ENCODE assay signal across 9 mouse cellular contexts in genomic region chr16:31947333-31947732, GRCm38 (mm10). TPM values are rescaled to one million over a fixed set of nuclear protein-coding genes. Genes with fewer than 3 reads are reported as not detected.
DNase-seq lines count a peak whose midpoint lies in the region; ATAC-seq lines count a peak whose summit lies in the region.
"Had no signal": no experiment of that assay in that cellular context is flagged by ENCODE, and none has a peak within 500 bp of the region (broad histone marks: within the 10 kb centered on the region; RNA-seq: fewer than 3 reads in every experiment).

No protein-coding gene starts in this region.

- no peaks in the 10 kb centered on the region for H3K9me3 ChIP-seq in heart, embryonic 16.5 days (replicated peaks; ENCODE audit: control insufficient read depth, low read length)
- H3K9me3 ChIP-seq in hindbrain, embryonic 12.5 days (replicated peaks), result no peaks in the 10 kb centered on the region
- H3K9me3 ChIP-seq in midbrain, embryonic 12.5 days, result no peaks in the 10 kb centered on the region

- no peak for ATAC-seq in heart, embryonic 16.5 days (replicated peaks; ENCODE audit: extremely low read depth, insufficient read depth, low FRiP score)
- no peak for ATAC-seq in hindbrain, embryonic 12.5 days (ENCODE audit: low FRiP score)
- ATAC-seq in midbrain, embryonic 12.5 days (ENCODE audit: low FRiP score, low read depth), result no peak
- no peak for ATAC-seq in frontal cortex, adult (ENCODE audit: low TSS enrichment)
- ATAC-seq in inflammation-experienced regulatory T-cells, adult 6 months, result no peak

- peak overlapping the region; percentile 97 for H3K4me3 ChIP-seq in heart, embryonic 16.5 days (ENCODE audit: low read length)
- peak overlapping the region; percentile 88 for H3K4me3 ChIP-seq in hindbrain, embryonic 12.5 days
- peak overlapping the region; percentile 83 for H3K4me3 ChIP-seq in midbrain, embryonic 12.5 days

- H3K27me3 ChIP-seq in heart, embryonic 16.5 days (ENCODE audit: control insufficient read depth, insufficient read depth, low read length), result no peaks in the 10 kb centered on the region
- H3K27me3 ChIP-seq in hindbrain, embryonic 12.5 days, result no peaks in the 10 kb centered on the region
- H3K27me3 ChIP-seq in midbrain, embryonic 12.5 days, result no peaks in the 10 kb centered on the region

- H3K36me3 ChIP-seq in heart, embryonic 16.5 days (ENCODE audit: control insufficient read depth, insufficient read depth), result peaks cover 4% of the 10 kb centered on the region; the same call in 1 of the 2 replicates
- H3K36me3 ChIP-seq in hindbrain, embryonic 12.5 days, result peaks cover 23% of the 10 kb centered on the region; the same call in 1 of the 2 replicates
- 0 out of 2 replicates have a peak, but pooled peaks cover 4% of the 10 kb centered on the region for H3K36me3 ChIP-seq in midbrain, embryonic 12.5 days

- no peak overlapping the region; the same call in 1 of the 2 replicates for H3K27ac ChIP-seq in heart, embryonic 16.5 days (ENCODE audit: low read length)
- H3K27ac ChIP-seq in hindbrain, embryonic 12.5 days, result no peak overlapping the region
- H3K27ac ChIP-seq in midbrain, embryonic 12.5 days (replicated peaks), result 0 out of 2 replicates have a peak overlapping the region, but pooled peaks have one; percentile 87

- DNase-seq in heart, postnatal 4 days, result no peak
- DNase-seq in MN1 (ENCODE audit: low spot score), result peak; percentile 13
- no peak for DNase-seq in layer of hippocampus, adult 18-20 months (ENCODE audit: low spot score in 2 of 2)

- WGBS in heart, embryonic 16.5 days, result 17% methylated on average over 8 of the region's 8 CpGs
- WGBS in hindbrain, embryonic 12.5 days, result 39% methylated on average over 8 of the region's 8 CpGs
- WGBS in midbrain, embryonic 12.5 days, result 41% methylated on average over 8 of the region's 8 CpGs

- peak overlapping the region; percentile 85 for H3K4me2 ChIP-seq in heart, embryonic 16.5 days (ENCODE audit: low read depth, low read length)
- H3K4me2 ChIP-seq in hindbrain, embryonic 12.5 days (replicated peaks), result peak overlapping the region; percentile 84
- H3K4me2 ChIP-seq in midbrain, embryonic 12.5 days (replicated peaks), result peak overlapping the region; percentile 86

- H3K4me1 ChIP-seq in heart, embryonic 16.5 days (ENCODE audit: control insufficient read depth, insufficient read depth, low read length), result peaks cover 19% of the 10 kb centered on the region
- H3K4me1 ChIP-seq in hindbrain, embryonic 12.5 days, result peaks cover 44% of the 10 kb centered on the region
- peaks cover 37% of the 10 kb centered on the region for H3K4me1 ChIP-seq in midbrain, embryonic 12.5 days

- peak overlapping the region; percentile 95 for H3K9ac ChIP-seq in heart, embryonic 16.5 days (ENCODE audit: low read length)
- H3K9ac ChIP-seq in hindbrain, embryonic 12.5 days, result peak overlapping the region; percentile 92
- H3K9ac ChIP-seq in midbrain, embryonic 12.5 days (replicated peaks), result peak overlapping the region; percentile 85

RNA-seq across cellular contexts. Expression of gene 0610012G03Rik, which starts 1.0 kb away (rescaled TPM):
- 121 and 127 TPM in 2 replicates for polyA plus RNA-seq in heart, embryonic 16.5 days (2015; fragmentation: Nextera tagmentation; extraction: Ambion mirVana)
- 10 to 100 TPM; 60.4 to 66.7 TPM for total RNA-seq in heart, postnatal 4 days (2021)
- 81.1 and 88.2 TPM in 2 replicates for polyA plus RNA-seq in hindbrain, embryonic 12.5 days (2016; fragmentation: Nextera tagmentation; extraction: Ambion mirVana)
- polyA plus RNA-seq in midbrain, embryonic 12.5 days (2016; fragmentation: Nextera tagmentation; extraction: Ambion mirVana), result 81.7 and 83.7 TPM in 2 replicates
- polyA plus RNA-seq in inflammation-experienced regulatory T-cells, adult 6 months (2017; shearing (Covaris generic)), result 10 to 100 TPM in 1 of 3 experiments, 1 to 10 TPM in 1, under 1 TPM in 1; 0.54 to 12.2 (median 3.0) TPM
- total RNA-seq in layer of hippocampus, adult 18-20 months (2021), result 10 to 100 TPM; 41.2 to 41.5 TPM

RNA-seq across cellular contexts. Expression of gene Ncbp2, which starts 1.0 kb away (rescaled TPM):
- 64.4 and 64.5 TPM in 2 replicates for polyA plus RNA-seq in heart, embryonic 16.5 days (2015; fragmentation: Nextera tagmentation; extraction: Ambion mirVana)
- total RNA-seq in heart, postnatal 4 days (2021), result 10 to 100 TPM; 25.5 to 29.0 TPM
- polyA plus RNA-seq in hindbrain, embryonic 12.5 days (2016; fragmentation: Nextera tagmentation; extraction: Ambion mirVana), result 123 and 128 TPM in 2 replicates
- polyA plus RNA-seq in midbrain, embryonic 12.5 days (2016; fragmentation: Nextera tagmentation; extraction: Ambion mirVana), result 131 and 135 TPM in 2 replicates
- 10 to 100 TPM; 27.3 to 45.9 (median 35.4) TPM for polyA plus RNA-seq in inflammation-experienced regulatory T-cells, adult 6 months (2017; shearing (Covaris generic))
- total RNA-seq in layer of hippocampus, adult 18-20 months (2021), result 10 to 100 TPM; 51.4 to 53.4 TPM

RNA-seq across cellular contexts. Expression of gene Pigz, which starts 13.7 kb away (rescaled TPM):
- 0.71 and 1.4 TPM in 2 replicates for polyA plus RNA-seq in heart, embryonic 16.5 days (2015; fragmentation: Nextera tagmentation; extraction: Ambion mirVana)
- total RNA-seq in heart, postnatal 4 days (2021), result 1 to 10 TPM; 1.0 to 1.2 TPM
- polyA plus RNA-seq in hindbrain, embryonic 12.5 days (2016; fragmentation: Nextera tagmentation; extraction: Ambion mirVana), result 2.1 and 2.8 TPM in 2 replicates
- 1.4 and 2.5 TPM in 2 replicates for polyA plus RNA-seq in midbrain, embryonic 12.5 days (2016; fragmentation: Nextera tagmentation; extraction: Ambion mirVana)
- polyA plus RNA-seq in inflammation-experienced regulatory T-cells, adult 6 months (2017; shearing (Covaris generic)), result under 1 TPM in 1 of 3 experiments, not detected in 2; 0.36 TPM
- 10 to 100 TPM; 19.4 to 23.3 TPM for total RNA-seq in layer of hippocampus, adult 18-20 months (2021)
- total RNA-seq: neutrophil, adult 5-6 weeks had no signal

RNA-seq across cellular contexts. Expression of gene Senp5, which starts 55.8 kb away (rescaled TPM):
- polyA plus RNA-seq in heart, embryonic 16.5 days (2015; fragmentation: Nextera tagmentation; extraction: Ambion mirVana), result 10.0 TPM in 2 replicates
- 10 to 100 TPM; 22.4 to 23.2 TPM for total RNA-seq in heart, postnatal 4 days (2021)
- polyA plus RNA-seq in hindbrain, embryonic 12.5 days (2016; fragmentation: Nextera tagmentation; extraction: Ambion mirVana), result 27.3 and 27.5 TPM in 2 replicates
- 25.7 and 26.0 TPM in 2 replicates for polyA plus RNA-seq in midbrain, embryonic 12.5 days (2016; fragmentation: Nextera tagmentation; extraction: Ambion mirVana)
- polyA plus RNA-seq in inflammation-experienced regulatory T-cells, adult 6 months (2017; shearing (Covaris generic)), result 10 to 100 TPM; 11.1 to 12.7 (median 12.3) TPM
- 10 to 100 TPM; 37.7 to 39.0 TPM for total RNA-seq in layer of hippocampus, adult 18-20 months (2021)
